Mouse (Mus musculus): ENCODE data around the gene Gm13420.

DNA sequence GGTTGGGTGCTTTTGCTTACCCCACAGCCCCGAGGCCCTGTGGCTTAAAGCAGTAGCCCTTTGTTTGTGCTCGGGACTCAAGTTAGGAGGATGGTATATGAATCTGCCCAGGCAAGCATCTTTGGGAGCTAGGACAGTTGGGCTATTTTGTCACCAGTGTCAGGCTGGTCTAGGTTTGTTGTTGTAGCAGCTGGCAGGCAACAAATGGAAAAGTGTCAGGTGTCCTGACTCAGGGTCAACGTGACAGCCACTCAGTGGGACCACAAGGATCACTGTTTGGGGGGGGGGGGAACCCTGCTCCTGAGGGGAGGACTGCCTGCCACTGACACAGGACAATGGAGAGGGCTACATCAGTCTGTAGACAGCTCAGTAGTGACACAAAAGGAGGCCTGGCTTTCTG is 40.4 kb downstream of the Gm13420 start:
- TF ChIP-seq CTCF (IDR thresholded peaks at IDR 0.05; ENCODE audit: low read depth) (no peak), EP300 (optimal IDR thresholded peaks at IDR 0.05) (no peak)
